Mouse (Mus musculus) heart, embryonic 10.5 days (tissue): ENCODE data around the gene Mutyh. TPM values are rescaled to one million over a fixed set of nuclear protein-coding genes. Genes with fewer than 3 reads are reported as not detected.

Experiments
- polyA plus RNA-seq: library from polyadenylated mRNA; unstranded; fragments of >200 nt; fragmentation: Nextera tagmentation; extraction: Ambion mirVana; gene quantifications from 2 replicates; pipeline ENCODE4 v1.2.1, GENCODE M21; 2016

Gene Mutyh
- polyA plus RNA-seq, 1 experiment from 2014 or later: 19.4 TPM

Other genes starting within 250 kb of the Mutyh start
- gene Ccdc17, start 211.1 kb upstream of the Mutyh start, polyA plus RNA-seq: 1.7 and 2.8 TPM in 2 replicates
- gene Nasp, start 179.8 kb upstream of the Mutyh start, polyA plus RNA-seq: 130 and 174 TPM in 2 replicates
- 664 and 694 TPM in 2 replicates for gene Akr1a1, start 156.0 kb upstream of the Mutyh start, polyA plus RNA-seq
- 1,191 and 1,224 TPM in 2 replicates for gene Prdx1, start 122.2 kb upstream of the Mutyh start, polyA plus RNA-seq
- 33.6 and 37.0 TPM in 2 replicates for gene Mmachc, start 99.3 kb upstream of the Mutyh start, polyA plus RNA-seq
- gene Ccdc163, start 99.2 kb upstream of the Mutyh start, polyA plus RNA-seq: 21.2 and 23.2 TPM in 2 replicates
- gene Tesk2, start 86.8 kb upstream of the Mutyh start, polyA plus RNA-seq: 3.2 and 5.1 TPM in 2 replicates
- gene Toe1, start 83 bp upstream of the Mutyh start, polyA plus RNA-seq: 24.5 and 29.4 TPM in 2 replicates
- gene Hpdl, start 14.0 kb downstream of the Mutyh start, polyA plus RNA-seq: 0.73 and 1.3 TPM in 2 replicates
- 0.57 and 1.1 TPM in 2 replicates for gene Zswim5, start 69.7 kb downstream of the Mutyh start, polyA plus RNA-seq
- gene Urod, start 186.7 kb downstream of the Mutyh start, polyA plus RNA-seq: 128 and 133 TPM in 2 replicates
- gene Hectd3, start 187.6 kb downstream of the Mutyh start, polyA plus RNA-seq: 6.6 and 8.3 TPM in 2 replicates
- 40.6 and 54.8 TPM in 2 replicates for gene Eif2b3, start 211.7 kb downstream of the Mutyh start, polyA plus RNA-seq